Mouse (Mus musculus): Measurements from ENCODE around the gene Get4.

Get4 gene

GRCm38 (mm10) chr5:139317751-139318504, 65.8 kb downstream of the Get4 start:
- DNase-seq (ENCODE audit: low spot score in 2 of 2): no peak

All from natural killer cell, adult 2 months (primary cell).